In genomic region chr13:104227478-104227877, GRCm38 (mm10) we compare ENCODE assay signal across 8 mouse cellular contexts. TPM values are rescaled to one million over a fixed set of nuclear protein-coding genes. Genes with fewer than 3 reads are reported as not detected.
DNase-seq lines count a peak whose midpoint lies in the region; ATAC-seq lines count a peak whose summit lies in the region.

No protein-coding gene starts in this region.

- peak overlapping the region; percentile 96 for H3K4me3 ChIP-seq in erythroblast, embryonic 14.5 days (replicated peaks)
- peak overlapping the region; percentile 81 for H3K4me3 ChIP-seq in forebrain, embryonic 14.5 days (ENCODE audit: low read depth, low read length)
- peak overlapping the region; percentile 83 for H3K4me3 ChIP-seq in liver, embryonic 15.5 days (replicated peaks)

- ATAC-seq in erythroblast, adult 5-6 weeks (replicated peaks; ENCODE audit: low FRiP score, poor library complexity, severe bottlenecking) = no peak
- no peak for ATAC-seq in forebrain, embryonic 14.5 days
- ATAC-seq in liver, embryonic 15.5 days (ENCODE audit: insufficient read depth) = no peak

- H3K36me3 ChIP-seq in erythroblast, embryonic 14.5 days (ENCODE audit: control insufficient read depth) = peaks cover 56% of the 10 kb centered on the region
- 0 out of 2 replicates have a peak, but pooled peaks cover 4% of the 10 kb centered on the region for H3K36me3 ChIP-seq in forebrain, embryonic 14.5 days (ENCODE audit: control insufficient read depth, insufficient read depth, low read length)
- peaks cover 12% of the 10 kb centered on the region for H3K36me3 ChIP-seq in liver, embryonic 15.5 days (replicated peaks)

- 68% methylated on average over 3 of the region's 3 CpGs for WGBS in forebrain, embryonic 14.5 days
- 26% methylated on average over 3 of the region's 3 CpGs for WGBS in liver, embryonic 15.5 days (ENCODE audit: insufficient replicate concordance)

- peak overlapping the region; percentile 86 for H3K9ac ChIP-seq in forebrain, embryonic 14.5 days (ENCODE audit: low read length)
- H3K9ac ChIP-seq in liver, embryonic 15.5 days = peak overlapping the region; percentile 81

- H3K4me2 ChIP-seq in forebrain, embryonic 14.5 days (ENCODE audit: low read length) = peak overlapping the region; percentile 74
- peak overlapping the region; percentile 68 for H3K4me2 ChIP-seq in liver, embryonic 15.5 days

- peak; percentile 57 for DNase-seq in A20 (ENCODE audit: low read depth, low spot score)
- no peak for DNase-seq in forebrain, embryonic 14.5 days (ENCODE audit: low spot score)
- DNase-seq in adrenal gland, postnatal 4 days (ENCODE audit: low spot score in 2 of 2) = no peak
- no peak for DNase-seq in cerebellum, adult 8-10 months
- DNase-seq in layer of hippocampus, adult 9-11 months = no peak

- no peaks in the 10 kb centered on the region for H3K27me3 ChIP-seq in erythroblast, embryonic 14.5 days (ENCODE audit: control insufficient read depth)
- no peaks in the 10 kb centered on the region for H3K27me3 ChIP-seq in forebrain, embryonic 14.5 days (replicated peaks; ENCODE audit: control insufficient read depth, insufficient read depth, low read length)
- H3K27me3 ChIP-seq in liver, embryonic 15.5 days = no peaks in the 10 kb centered on the region

- H3K27ac ChIP-seq in forebrain, embryonic 14.5 days (ENCODE audit: low read depth, low read length) = no peak overlapping the region
- peak overlapping the region; percentile 99; the same call in 1 of the 2 replicates for H3K27ac ChIP-seq in liver, embryonic 15.5 days (replicated peaks)

- H3K4me1 ChIP-seq in erythroblast, embryonic 14.5 days (ENCODE audit: control insufficient read depth) = peaks cover 29% of the 10 kb centered on the region
- H3K4me1 ChIP-seq in forebrain, embryonic 14.5 days (ENCODE audit: control insufficient read depth, insufficient read depth, low read length) = peaks cover 13% of the 10 kb centered on the region; the same call in 1 of the 2 replicates
- H3K4me1 ChIP-seq in liver, embryonic 15.5 days (replicated peaks) = peaks cover 15% of the 10 kb centered on the region

- H3K9me3 ChIP-seq in erythroblast, embryonic 14.5 days (ENCODE audit: control insufficient read depth, low read length) = no peaks in the 10 kb centered on the region
- H3K9me3 ChIP-seq in forebrain, embryonic 14.5 days (replicated peaks; ENCODE audit: control insufficient read depth, low read length) = no peaks in the 10 kb centered on the region
- H3K9me3 ChIP-seq in liver, embryonic 15.5 days (replicated peaks) = no peaks in the 10 kb centered on the region

RNA-seq across cellular contexts. Expression of gene Cenpk, which starts 0.9 kb away (rescaled TPM):
- 0.10 and 0.29 TPM in 2 replicates for polyA plus RNA-seq in erythroblast, embryonic 14.5 days (2012)
- total RNA-seq in erythroblast, adult 5-6 weeks (2015; ENCODE audit: low replicate concordance) = 24.2 and 35.9 TPM in 2 replicates
- total RNA-seq in erythroblast, adult 5-6 weeks (2017; ENCODE audit: low replicate concordance) = 60.7 and 72.5 TPM in 2 replicates
- 27.9 and 33.1 TPM in 2 replicates for polyA plus RNA-seq in forebrain, embryonic 14.5 days (2014; fragmentation: Nextera tagmentation; extraction: Ambion mirVana)
- 52.7 and 65.2 TPM in 2 replicates for polyA plus RNA-seq in liver, embryonic 15.5 days (2015; fragmentation: Nextera tagmentation; extraction: Ambion mirVana)
- total RNA-seq in adrenal gland, postnatal 4 days (2021) = 10 to 100 TPM; 10.8 to 11.0 TPM

RNA-seq across cellular contexts. Expression of gene Ppwd1, which starts 1.2 kb away (rescaled TPM):
- 0.61 and 0.92 TPM in 2 replicates for polyA plus RNA-seq in erythroblast, embryonic 14.5 days (2012)
- 28.6 and 47.9 TPM in 2 replicates for total RNA-seq in erythroblast, adult 5-6 weeks (2015; ENCODE audit: low replicate concordance)
- total RNA-seq in erythroblast, adult 5-6 weeks (2017; ENCODE audit: low replicate concordance) = 31.4 and 53.5 TPM in 2 replicates
- 7.8 and 9.0 TPM in 2 replicates for polyA plus RNA-seq in forebrain, embryonic 14.5 days (2014; fragmentation: Nextera tagmentation; extraction: Ambion mirVana)
- polyA plus RNA-seq in liver, embryonic 15.5 days (2015; fragmentation: Nextera tagmentation; extraction: Ambion mirVana) = 9.0 and 9.2 TPM in 2 replicates
- total RNA-seq in adrenal gland, postnatal 4 days (2021) = 10 to 100 TPM; 21.5 to 21.6 TPM

RNA-seq across cellular contexts. Expression of gene Trim23, which starts 48.9 kb away (rescaled TPM):
- polyA plus RNA-seq in erythroblast, embryonic 14.5 days (2012) = 0.12 and 0.13 TPM in 2 replicates
- 24.6 and 31.1 TPM in 2 replicates for total RNA-seq in erythroblast, adult 5-6 weeks (2015; ENCODE audit: low replicate concordance)
- total RNA-seq in erythroblast, adult 5-6 weeks (2017; ENCODE audit: low replicate concordance) = 59.1 and 82.8 TPM in 2 replicates
- 39.9 and 46.6 TPM in 2 replicates for polyA plus RNA-seq in forebrain, embryonic 14.5 days (2014; fragmentation: Nextera tagmentation; extraction: Ambion mirVana)
- polyA plus RNA-seq in liver, embryonic 15.5 days (2015; fragmentation: Nextera tagmentation; extraction: Ambion mirVana) = 8.2 and 9.1 TPM in 2 replicates
- 10 to 100 TPM; 25.4 to 28.6 TPM for total RNA-seq in adrenal gland, postnatal 4 days (2021)

RNA-seq across cellular contexts. Expression of gene Trappc13, which starts 49.2 kb away (rescaled TPM):
- 0.02 and 0.06 TPM in 2 replicates for polyA plus RNA-seq in erythroblast, embryonic 14.5 days (2012)
- 14.0 and 14.4 TPM in 2 replicates for total RNA-seq in erythroblast, adult 5-6 weeks (2015; ENCODE audit: low replicate concordance)
- total RNA-seq in erythroblast, adult 5-6 weeks (2017; ENCODE audit: low replicate concordance) = 11.8 and 19.0 TPM in 2 replicates
- polyA plus RNA-seq in forebrain, embryonic 14.5 days (2014; fragmentation: Nextera tagmentation; extraction: Ambion mirVana) = 65.7 and 68.0 TPM in 2 replicates
- polyA plus RNA-seq in liver, embryonic 15.5 days (2015; fragmentation: Nextera tagmentation; extraction: Ambion mirVana) = 21.4 and 22.3 TPM in 2 replicates
- total RNA-seq in adrenal gland, postnatal 4 days (2021) = 10 to 100 TPM; 48.1 to 49.4 TPM

Comparison
In these comparisons a context has a peak if more than half of its experiments do, and no peak if none do; other contexts are left out.
1. RNA of gene Cenpk, which starts 0.9 kb away (polyA plus RNA-seq): 52.7 to 65.2 TPM in liver, embryonic 15.5 days and 27.9 to 33.1 TPM in forebrain, embryonic 14.5 days; 0.10 to 0.29 TPM in erythroblast, embryonic 14.5 days; every median in the first group is over 10 times any median in the second.
2. Peak in every context shown above with its lines, with median percentiles within 50 percentile points of each other: H3K4me3 ChIP-seq.